In the genomic region with DNA sequence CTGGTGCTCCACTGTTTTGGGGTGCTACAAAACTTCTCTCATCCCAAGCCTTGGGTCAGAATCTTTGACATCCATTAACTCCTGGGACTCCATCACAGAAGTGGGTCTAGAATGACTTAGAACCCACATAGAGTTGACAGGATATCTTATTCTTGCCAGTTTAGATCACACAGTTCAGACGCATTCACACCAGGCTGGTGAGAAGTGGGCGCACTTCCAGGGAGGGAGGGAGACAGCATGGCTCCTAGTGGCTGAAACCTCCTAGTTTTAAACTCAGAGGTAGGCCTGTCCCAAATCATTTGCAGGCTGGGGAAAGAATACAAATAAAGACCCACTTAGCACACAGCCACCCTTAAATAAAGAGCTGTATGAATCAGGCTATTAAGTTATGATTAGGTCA, we compare ENCODE assay signal across 10 mouse cellular contexts. TPM values are rescaled to one million over a fixed set of nuclear protein-coding genes. Genes with fewer than 3 reads are reported as not detected.
DNase-seq lines count a peak whose midpoint lies in the region; ATAC-seq lines count a peak whose summit lies in the region.
"Had no signal": no experiment of that assay in that cellular context is flagged by ENCODE, and none has a peak within 500 bp of the region (broad histone marks: within the 10 kb centered on the region; RNA-seq: fewer than 3 reads in every experiment).

No protein-coding gene starts in this region.

- DNase-seq in heart, adult 8-10 months (ENCODE audit: low spot score): no peak
- no peak for DNase-seq in limb, embryonic 10.5 days (ENCODE audit: low spot score)
- DNase-seq in thymus, postnatal 25 days: no peak
- no peak for DNase-seq in adrenal gland, adult 18-20 months (ENCODE audit: low spot score in 2 of 2)
- DNase-seq: thymus, postnatal 4 days had no signal

- H3K36me3 ChIP-seq in heart, embryonic 13.5 days: peaks cover 11% of the 10 kb centered on the region
- H3K36me3 ChIP-seq in limb, embryonic 12.5 days: no peaks in the 10 kb centered on the region
- H3K36me3 ChIP-seq in limb, embryonic 10.5 days: no peaks in the 10 kb centered on the region
- peaks cover 13% of the 10 kb centered on the region for H3K36me3 ChIP-seq in limb, embryonic 13.5 days

- H3K4me1 ChIP-seq in heart, embryonic 13.5 days: peaks cover 14% of the 10 kb centered on the region
- H3K4me1 ChIP-seq in limb, embryonic 12.5 days (replicated peaks): 0 out of 2 replicates have a peak, but pooled peaks cover 11% of the 10 kb centered on the region
- H3K4me1 ChIP-seq in limb, embryonic 10.5 days: no peaks in the 10 kb centered on the region; the same call in 1 of the 2 replicates
- 0 out of 2 replicates have a peak, but pooled peaks cover 3% of the 10 kb centered on the region for H3K4me1 ChIP-seq in brown adipose tissue, adult 24 weeks (ENCODE audit: control insufficient read depth, insufficient read depth, insufficient read length, low read length)
- H3K4me1 ChIP-seq in limb, embryonic 13.5 days: peaks cover 18% of the 10 kb centered on the region

- H3K4me3 ChIP-seq in heart, embryonic 13.5 days: no peak overlapping the region
- no peak overlapping the region for H3K4me3 ChIP-seq in limb, embryonic 12.5 days (replicated peaks)
- H3K4me3 ChIP-seq in limb, embryonic 10.5 days: no peak overlapping the region
- H3K4me3 ChIP-seq in brown adipose tissue, adult 24 weeks (ENCODE audit: insufficient read depth, low read depth, low read length): no peak overlapping the region
- no peak overlapping the region for H3K4me3 ChIP-seq in limb, embryonic 13.5 days

- peak overlapping the region; percentile 68 for H3K27ac ChIP-seq in heart, embryonic 13.5 days (replicated peaks)
- peak overlapping the region; percentile 50 for H3K27ac ChIP-seq in limb, embryonic 12.5 days
- H3K27ac ChIP-seq in limb, embryonic 10.5 days: no peak overlapping the region
- H3K27ac ChIP-seq in brown adipose tissue, adult 24 weeks (replicated peaks; ENCODE audit: low read depth, low read length): peak overlapping the region; percentile 1; the same call in 1 of the 2 replicates
- H3K27ac ChIP-seq in limb, embryonic 13.5 days: peak overlapping the region; percentile 58; the same call in 1 of the 2 replicates

- no peaks in the 10 kb centered on the region for H3K9me3 ChIP-seq in heart, embryonic 13.5 days
- H3K9me3 ChIP-seq in limb, embryonic 12.5 days: no peaks in the 10 kb centered on the region
- H3K9me3 ChIP-seq in limb, embryonic 10.5 days (replicated peaks): no peaks in the 10 kb centered on the region
- H3K9me3 ChIP-seq in limb, embryonic 13.5 days: no peaks in the 10 kb centered on the region

- peak overlapping the region; percentile 52; the same call in 1 of the 2 replicates for H3K9ac ChIP-seq in heart, embryonic 13.5 days
- no peak overlapping the region for H3K9ac ChIP-seq in limb, embryonic 12.5 days (replicated peaks)
- H3K9ac ChIP-seq in limb, embryonic 13.5 days: 0 out of 2 replicates have a peak overlapping the region, but pooled peaks have one; percentile 31

- no peaks in the 10 kb centered on the region for H3K27me3 ChIP-seq in heart, embryonic 13.5 days (replicated peaks)
- no peaks in the 10 kb centered on the region for H3K27me3 ChIP-seq in limb, embryonic 12.5 days
- H3K27me3 ChIP-seq in limb, embryonic 10.5 days (ENCODE audit: low read depth, poor library complexity, severe bottlenecking): no peaks in the 10 kb centered on the region
- no peaks in the 10 kb centered on the region for H3K27me3 ChIP-seq in limb, embryonic 13.5 days

- ATAC-seq in heart, embryonic 13.5 days (ENCODE audit: extremely low read depth, insufficient number of reproducible peaks, low FRiP score, low TSS enrichment): no peak
- no peak for ATAC-seq in limb, embryonic 12.5 days (ENCODE audit: insufficient number of reproducible peaks, insufficient read depth, low FRiP score, low TSS enrichment, low read depth)
- no peak for ATAC-seq in limb, embryonic 13.5 days (ENCODE audit: low FRiP score, low read depth)
- ATAC-seq: CD4-positive, CD25-positive, alpha-beta regulatory T cell, adult 4 months had no signal

- WGBS in heart, embryonic 13.5 days: 49% methylated on average over 2 of the region's 2 CpGs
- 68% methylated on average over 2 of the region's 2 CpGs for WGBS in limb, embryonic 12.5 days
- WGBS in limb, embryonic 10.5 days: 67% methylated on average over 2 of the region's 2 CpGs
- WGBS in limb, embryonic 13.5 days: 72% methylated on average over 2 of the region's 2 CpGs

- H3K4me2 ChIP-seq in heart, embryonic 13.5 days: peak overlapping the region; percentile 22; the same call in 1 of the 2 replicates
- H3K4me2 ChIP-seq in limb, embryonic 12.5 days: no peak overlapping the region
- H3K4me2 ChIP-seq in limb, embryonic 13.5 days (replicated peaks): no peak overlapping the region

RNA-seq across cellular contexts. Expression of a gene that starts 22.6 kb away (rescaled TPM):
- 19.2 and 20.6 TPM in 2 replicates for polyA plus RNA-seq in heart, embryonic 13.5 days (2015; fragmentation: Nextera tagmentation; extraction: Ambion mirVana)
- 10 to 100 TPM; 14.3 to 17.3 (median 15.6) TPM for total RNA-seq in heart, adult 8-10 months (2022)
- 42.5 and 44.4 TPM in 2 replicates for polyA plus RNA-seq in limb, embryonic 12.5 days (2016; fragmentation: Nextera tagmentation; extraction: Ambion mirVana)
- polyA plus RNA-seq in limb, embryonic 10.5 days (2016; fragmentation: Nextera tagmentation; extraction: Ambion mirVana): 29.9 and 44.5 TPM in 2 replicates
- 7.2 and 11.7 TPM in 2 replicates for polyA plus RNA-seq in brown adipose tissue, adult 24 weeks (2012; ENCODE audit: insufficient read depth, insufficient read length, missing spikeins)
- 36.2 and 36.3 TPM in 2 replicates for polyA plus RNA-seq in limb, embryonic 13.5 days (2015; fragmentation: Nextera tagmentation; extraction: Ambion mirVana)
- 10 to 100 TPM; 16.6 to 17.6 TPM for total RNA-seq in adrenal gland, adult 18-20 months (2021)

RNA-seq across cellular contexts. Expression of a gene that starts 25.4 kb away (rescaled TPM):
- 4.4 and 5.6 TPM in 2 replicates for polyA plus RNA-seq in heart, embryonic 13.5 days (2015; fragmentation: Nextera tagmentation; extraction: Ambion mirVana)
- total RNA-seq in heart, adult 8-10 months (2022): 10 to 100 TPM; 11.1 to 17.3 (median 13.8) TPM
- 6.6 and 8.9 TPM in 2 replicates for polyA plus RNA-seq in limb, embryonic 12.5 days (2016; fragmentation: Nextera tagmentation; extraction: Ambion mirVana)
- polyA plus RNA-seq in limb, embryonic 10.5 days (2016; fragmentation: Nextera tagmentation; extraction: Ambion mirVana): 1.1 and 2.9 TPM in 2 replicates
- polyA plus RNA-seq in brown adipose tissue, adult 24 weeks (2012; ENCODE audit: insufficient read depth, insufficient read length, missing spikeins): 9.6 and 16.4 TPM in 2 replicates
- polyA plus RNA-seq in limb, embryonic 13.5 days (2015; fragmentation: Nextera tagmentation; extraction: Ambion mirVana): 10.0 and 11.1 TPM in 2 replicates
- total RNA-seq in adrenal gland, adult 18-20 months (2021): 10 to 100 TPM; 13.1 to 16.4 TPM

RNA-seq across cellular contexts. Expression of a gene that starts 40.8 kb away (rescaled TPM):
- polyA plus RNA-seq in heart, embryonic 13.5 days (2015; fragmentation: Nextera tagmentation; extraction: Ambion mirVana): 202 and 203 TPM in 2 replicates
- 100 to 1,000 TPM; 170 to 189 (median 183) TPM for total RNA-seq in heart, adult 8-10 months (2022)
- polyA plus RNA-seq in limb, embryonic 12.5 days (2016; fragmentation: Nextera tagmentation; extraction: Ambion mirVana): 124 and 140 TPM in 2 replicates
- 189 and 195 TPM in 2 replicates for polyA plus RNA-seq in limb, embryonic 10.5 days (2016; fragmentation: Nextera tagmentation; extraction: Ambion mirVana)
- polyA plus RNA-seq in brown adipose tissue, adult 24 weeks (2012; ENCODE audit: insufficient read depth, insufficient read length, missing spikeins): 128 and 130 TPM in 2 replicates
- 134 and 143 TPM in 2 replicates for polyA plus RNA-seq in limb, embryonic 13.5 days (2015; fragmentation: Nextera tagmentation; extraction: Ambion mirVana)
- 100 to 1,000 TPM; 169 to 241 TPM for total RNA-seq in adrenal gland, adult 18-20 months (2021)
